Mouse (Mus musculus) MEL (cell line): ENCODE measurements at regions not wholly inside any gene's neighbourhood (a gene's known extent, or its start where the extent isn't known, plus 50 kb on each side); places are given as distances from the start of the nearest gene placed in this dataset.

Source experiments
- DNase-seq: peaks from one replicate; pipeline ENCODE4 v3.0.0; 2011; ENCODE audit warnings: low read depth, low spot score
- H3K27ac ChIP-seq: 2 replicates; pipeline ENCODE4 v1.5.1; 2012; ENCODE audit warnings: low read depth, mild to moderate bottlenecking, control low read depth, low read length, moderate library complexity; ENCODE audit not compliant: control insufficient read depth
- H3K27me3 ChIP-seq, 2 experiments: fragments of 150-350 bp in 1 of 2; sonication (generic) in 1 of 2; 2 replicates each; pipeline ENCODE4 v1.6.1; 2012; ENCODE audit warnings: low read length in 2 of 2, mild to moderate bottlenecking in 2 of 2, improper control_type of control experiment in 1 of 2, moderate library complexity in 1 of 2; ENCODE audit not compliant: insufficient read depth in 2 of 2, control insufficient read depth in 1 of 2
- H3K36me3 ChIP-seq, 2 experiments: 2 replicates each; pipeline ENCODE4 v1.6.1; 2012 to 2014; ENCODE audit warnings: low read length in 2 of 2, improper control_type of control experiment in 1 of 2, inconsistent platforms in 1 of 2, mild to moderate bottlenecking in 1 of 2; ENCODE audit not compliant: insufficient read depth in 2 of 2, control insufficient read depth in 1 of 2
- H3K4me1 ChIP-seq, 2 experiments: fragments of 150-350 bp in 1 of 2; sonication (generic) in 1 of 2; 2 replicates each; pipeline ENCODE4 v1.6.1; 2012; ENCODE audit warnings: low read length in 2 of 2, improper control_type of control experiment in 1 of 2, mild to moderate bottlenecking in 1 of 2; ENCODE audit not compliant: insufficient read depth in 2 of 2, control insufficient read depth in 1 of 2
- H3K4me3 ChIP-seq, 2 experiments: fragments of 150-350 bp in 1 of 2; sonication (generic) in 1 of 2; 2 replicates each; pipeline ENCODE4 v1.5.1; 2012; ENCODE audit warnings: low read depth in 2 of 2, low read length in 2 of 2, mild to moderate bottlenecking in 2 of 2, moderate library complexity in 2 of 2, control low read depth in 1 of 2, improper control_type of control experiment in 1 of 2; ENCODE audit not compliant: control insufficient read depth in 1 of 2, insufficient read depth in 1 of 2
- H3K79me2 ChIP-seq: 2 replicates; pipeline ENCODE4 v1.6.1; 2012; ENCODE audit warnings: mild to moderate bottlenecking, low read length, moderate library complexity; ENCODE audit not compliant: control insufficient read depth, poor library complexity, insufficient read depth
- H3K9ac ChIP-seq: 2 replicates; pipeline ENCODE4 v1.6.1; 2012; ENCODE audit warnings: low read depth, mild to moderate bottlenecking, control low read depth, low read length, moderate library complexity; ENCODE audit not compliant: control insufficient read depth, poor library complexity, severe bottlenecking
- H3K9me3 ChIP-seq: fragments of 150-350 bp; sonication (generic); replicated peaks from 2 replicates; pipeline ENCODE4 v1.6.1; 2012; ENCODE audit warnings: mild to moderate bottlenecking, low read length, improper control_type of control experiment, moderate library complexity; ENCODE audit not compliant: insufficient read depth
- BHLHE40 ChIP-seq: IDR thresholded peaks from 2 replicates; pipeline ENCODE4 v1.6.1; 2012; ENCODE audit warnings: low read depth, mild to moderate bottlenecking, inconsistent platforms, low read length, improper control_type of control experiment, borderline replicate concordance
- CHD1 ChIP-seq: IDR thresholded peaks from 2 replicates; pipeline ENCODE4 v1.6.1; 2012; ENCODE audit warnings: low read depth, mild to moderate bottlenecking, inconsistent platforms, low read length, improper control_type of control experiment
- CTCF ChIP-seq, 3 experiments: IDR thresholded peaks in 2 of 3; conservative IDR thresholded peaks in 1 of 3; 2 replicates each; pipeline ENCODE4 v1.5.1; 2011 to 2012; ENCODE audit warnings: low read length in 3 of 3, low read depth in 2 of 3, mild to moderate bottlenecking in 2 of 3, improper control_type of control experiment in 1 of 3, inconsistent platforms in 1 of 3, mixed read lengths in 1 of 3, moderate library complexity in 1 of 3; ENCODE audit not compliant: control insufficient read depth in 1 of 3, insufficient read depth in 1 of 3, poor library complexity in 1 of 3, severe bottlenecking in 1 of 3
- E2F4 ChIP-seq: IDR thresholded peaks from 2 replicates; pipeline ENCODE4 v1.6.1; 2011; ENCODE audit warnings: low read depth, low read length, improper control_type of control experiment, borderline replicate concordance
- ELF1 ChIP-seq: IDR thresholded peaks from 2 replicates; pipeline ENCODE4 v1.6.1; 2014; ENCODE audit warnings: low read depth, mild to moderate bottlenecking, inconsistent platforms, low read length, improper control_type of control experiment, moderate library complexity
- ETS1 ChIP-seq: IDR thresholded peaks from 2 replicates; pipeline ENCODE4 v1.6.1; 2012; ENCODE audit warnings: low read depth, mild to moderate bottlenecking, inconsistent platforms, low read length, improper control_type of control experiment, moderate library complexity
- GABPA ChIP-seq: IDR thresholded peaks from 2 replicates; pipeline ENCODE4 v1.6.1; 2012; ENCODE audit warnings: low read depth, mild to moderate bottlenecking, inconsistent platforms, low read length, improper control_type of control experiment, moderate library complexity
- GATA1 ChIP-seq: IDR thresholded peaks from 2 replicates; pipeline ENCODE4 v1.6.1; 2011; ENCODE audit warnings: low read depth, low read length, improper control_type of control experiment
- HCFC1 ChIP-seq: IDR thresholded peaks from 2 replicates; pipeline ENCODE4 v1.6.1; 2012; ENCODE audit warnings: low read depth, mild to moderate bottlenecking, inconsistent platforms, low read length, improper control_type of control experiment, moderate library complexity
- KAT2A ChIP-seq: conservative IDR thresholded peaks from 2 replicates; pipeline ENCODE4 v1.6.1; 2012; ENCODE audit warnings: low read depth, low read length, improper control_type of control experiment, inconsistent platforms
- MAFK ChIP-seq: IDR thresholded peaks from 2 replicates; pipeline ENCODE4 v1.6.1; 2011; ENCODE audit warnings: low read depth, mild to moderate bottlenecking, low read length, improper control_type of control experiment, borderline replicate concordance
- MAX ChIP-seq: IDR thresholded peaks from 2 replicates; pipeline ENCODE4 v1.6.1; 2011; ENCODE audit warnings: low read length, improper control_type of control experiment
- MAZ ChIP-seq: IDR thresholded peaks from 2 replicates; pipeline ENCODE4 v1.6.1; 2012; ENCODE audit warnings: low read depth, mild to moderate bottlenecking, inconsistent platforms, low read length, improper control_type of control experiment
- MEF2A ChIP-seq: IDR thresholded peaks from 2 replicates; pipeline ENCODE4 v1.6.1; 2014; ENCODE audit warnings: low read depth, mild to moderate bottlenecking, inconsistent platforms, low read length, improper control_type of control experiment; ENCODE audit not compliant: poor library complexity, insufficient replicate concordance, severe bottlenecking; ENCODE audit errors: extremely low read depth
- MXI1 ChIP-seq: IDR thresholded peaks from 2 replicates; pipeline ENCODE4 v1.6.1; 2011; ENCODE audit warnings: mild to moderate bottlenecking, low read depth, low read length, improper control_type of control experiment
- MYB ChIP-seq: IDR thresholded peaks from 2 replicates; pipeline ENCODE4 v1.6.1; 2011; ENCODE audit warnings: mild to moderate bottlenecking, low read depth, low read length, improper control_type of control experiment
- MYC ChIP-seq: IDR thresholded peaks from 2 replicates; pipeline ENCODE4 v1.6.1; 2011; ENCODE audit warnings: low read depth, mild to moderate bottlenecking, low read length, improper control_type of control experiment, moderate library complexity
- NRF1 ChIP-seq: IDR thresholded peaks from 2 replicates; pipeline ENCODE4 v1.6.1; 2014; ENCODE audit warnings: low read depth, mild to moderate bottlenecking, inconsistent platforms, low read length, improper control_type of control experiment, moderate library complexity; ENCODE audit not compliant: poor library complexity, insufficient read depth, severe bottlenecking
- POLR2A ChIP-seq, 2 experiments: IDR thresholded peaks; 2 replicates each; pipeline ENCODE4 v1.6.1; 2011 to 2012; ENCODE audit warnings: low read length in 2 of 2, mild to moderate bottlenecking in 2 of 2, control low read depth in 1 of 2, improper control_type of control experiment in 1 of 2, low read depth in 1 of 2, moderate library complexity in 1 of 2; ENCODE audit not compliant: control insufficient read depth in 1 of 2, insufficient read depth in 1 of 2, poor library complexity in 1 of 2
- POLR2AphosphoS2 ChIP-seq: IDR thresholded peaks from 2 replicates; pipeline ENCODE4 v1.6.1; 2011; ENCODE audit warnings: low read length, improper control_type of control experiment
- RAD21 ChIP-seq: IDR thresholded peaks from 2 replicates; pipeline ENCODE4 v1.6.1; 2011; ENCODE audit warnings: mild to moderate bottlenecking, low read depth, low read length, improper control_type of control experiment
- RCOR1 ChIP-seq: IDR thresholded peaks from 2 replicates; pipeline ENCODE4 v1.6.1; 2012; ENCODE audit warnings: low read depth, mild to moderate bottlenecking, inconsistent platforms, low read length, improper control_type of control experiment
- SIN3A ChIP-seq: IDR thresholded peaks from 2 replicates; pipeline ENCODE4 v1.6.1; 2012; ENCODE audit warnings: low read length, improper control_type of control experiment, inconsistent platforms
- SMC3 ChIP-seq: IDR thresholded peaks from 2 replicates; pipeline ENCODE4 v1.6.1; 2011; ENCODE audit warnings: low read depth, low read length, improper control_type of control experiment
- TCF12 ChIP-seq: IDR thresholded peaks from 2 replicates; pipeline ENCODE4 v1.6.1; 2014; ENCODE audit warnings: low read depth, mild to moderate bottlenecking, inconsistent platforms, low read length, improper control_type of control experiment, moderate library complexity
- UBTF ChIP-seq: IDR thresholded peaks from 2 replicates; pipeline ENCODE4 v1.6.1; 2012; ENCODE audit warnings: low read depth, mild to moderate bottlenecking, inconsistent platforms, low read length, improper control_type of control experiment, moderate library complexity, borderline replicate concordance; ENCODE audit not compliant: insufficient read depth
- USF1 ChIP-seq: IDR thresholded peaks from 2 replicates; pipeline ENCODE4 v1.6.1; 2014; ENCODE audit warnings: low read depth, mild to moderate bottlenecking, inconsistent platforms, low read length, improper control_type of control experiment, moderate library complexity
- USF2 ChIP-seq, 2 experiments: IDR thresholded peaks; 2 replicates each; pipeline ENCODE4 v1.6.1; 2011 to 2012; ENCODE audit warnings: improper control_type of control experiment in 2 of 2, low read length in 2 of 2, borderline replicate concordance in 1 of 2, inconsistent platforms in 1 of 2, low read depth in 1 of 2, mild to moderate bottlenecking in 1 of 2; ENCODE audit not compliant: insufficient read depth in 1 of 2
- ZC3H11A ChIP-seq: IDR thresholded peaks from 2 replicates; pipeline ENCODE4 v1.6.1; 2012; ENCODE audit warnings: low read depth, mild to moderate bottlenecking, inconsistent platforms, low read length, improper control_type of control experiment
- ZKSCAN1 ChIP-seq: IDR thresholded peaks from 2 replicates; pipeline ENCODE4 v1.6.1; 2012; ENCODE audit warnings: low read depth, mild to moderate bottlenecking, inconsistent platforms, low read length, improper control_type of control experiment, moderate library complexity
- ZMIZ1 ChIP-seq: IDR thresholded peaks from 2 replicates; pipeline ENCODE4 v1.6.1; 2012; ENCODE audit warnings: low read depth, mild to moderate bottlenecking, inconsistent platforms, low read length, improper control_type of control experiment, moderate library complexity

GRCm38 (mm10) chrX:13229891-13230614 is 50.7 kb upstream of the Ddx3x start (continued):
- TF ChIP-seq NRF1 (no peak), GATA1 (no peak), CTCF (IDR thresholded peaks at IDR 0.05 in 2 of 3, conservative IDR thresholded peaks at IDR 0.05 in 1 of 3; ENCODE audit: control insufficient read depth in 1 of 3, insufficient read depth in 1 of 3, low read depth in 2 of 3, low read length in 3 of 3, poor library complexity in 1 of 3, severe bottlenecking in 1 of 3) (peak; percentile 52 to 71 (median 60)), POLR2AphosphoS2 (no peak)

DNA sequence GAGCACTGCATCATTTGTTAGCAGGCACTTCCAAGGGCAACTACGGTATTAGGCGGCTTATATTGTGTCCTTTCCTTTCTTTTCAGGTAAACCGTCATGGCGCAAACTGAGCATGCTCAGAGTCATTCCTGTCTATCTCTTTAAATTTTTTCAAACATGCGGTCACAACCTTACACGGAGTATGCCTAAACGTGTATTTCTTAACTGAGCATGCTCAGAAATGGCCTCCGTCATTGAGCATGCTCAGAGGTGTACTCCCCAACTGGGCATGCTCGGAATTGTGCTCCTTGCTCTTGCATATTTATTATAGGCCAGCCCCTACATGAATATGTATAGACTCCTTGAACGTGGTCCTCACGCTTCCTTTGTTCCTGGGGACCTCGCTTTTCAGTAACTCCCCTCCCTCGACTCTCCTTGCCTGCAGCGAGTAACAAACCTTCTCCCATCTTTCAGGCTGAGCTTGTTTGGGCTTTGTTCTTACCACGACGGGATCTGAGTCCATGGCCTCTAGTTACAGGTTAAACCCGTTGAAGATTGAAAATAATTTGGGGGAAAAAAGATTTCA is 50.1 kb upstream of the Ddx3x start:
- H3K9ac ChIP-seq = peak overlapping the region; percentile 83
- peak; percentile 98 for DNase-seq
- peak overlapping the region; percentile 66 to 72 for H3K4me3 ChIP-seq
- peaks cover 2% of the 10 kb centered on the region; the same call in 1 of the 2 replicates for H3K79me2 ChIP-seq
- H3K9me3 ChIP-seq = no peaks in the 10 kb centered on the region
- peaks cover 0 to 29% of the 10 kb centered on the region in 2 experiments; a peak in 2 of 4 replicates for H3K36me3 ChIP-seq
- peaks cover 22 to 34% of the 10 kb centered on the region in 2 experiments for H3K4me1 ChIP-seq
- no peaks in the 10 kb centered on the region for H3K27me3 ChIP-seq
- H3K27ac ChIP-seq = peak overlapping the region; percentile 98
- TF ChIP-seq ZC3H11A (no peak), GATA1 (no peak), RAD21 (no peak; the same call in none of the 2 replicates), KAT2A (peak; percentile 71), MAX (peak; percentile 93), ZMIZ1 (peak; percentile 91; the same call in 1 of the 2 replicates), RCOR1 (no peak), POLR2AphosphoS2 (no peak), HCFC1 (peak; percentile 85), BHLHE40 (no peak), TCF12 (peak; percentile 31), MYC (peak; percentile 99), E2F4 (no peak), SMC3 (0 out of 2 replicates have a peak, but pooled peaks have one; percentile 4), MAZ (0 out of 2 replicates have a peak, but pooled peaks have one; percentile 47), CHD1 (0 out of 2 replicates have a peak, but pooled peaks have one; percentile 73), USF1 (no peak), GABPA (no peak), NRF1 (peak; percentile 99), ZKSCAN1 (no peak), MXI1 (peak; percentile 88), ELF1 (0 out of 2 replicates have a peak, but pooled peaks have one; percentile 15), SIN3A (peak; percentile 90), MAFK (no peak), MEF2A (no peak), ETS1 (peak; percentile 52), CTCF (IDR thresholded peaks at IDR 0.05 in 2 of 3, conservative IDR thresholded peaks at IDR 0.05 in 1 of 3; ENCODE audit: control insufficient read depth in 1 of 3, insufficient read depth in 1 of 3, low read depth in 2 of 3, low read length in 3 of 3, poor library complexity in 1 of 3, severe bottlenecking in 1 of 3) (no peak), POLR2A (IDR thresholded peaks at IDR 0.05; ENCODE audit: control insufficient read depth in 1 of 2, insufficient read depth in 1 of 2, low read depth in 1 of 2, low read length in 2 of 2, poor library complexity in 1 of 2) (peak; percentile 49 to 87; a peak in 3 of 4 replicates), MYB (peak; percentile 66), UBTF (no peak), USF2 (IDR thresholded peaks at IDR 0.05; ENCODE audit: borderline replicate concordance in 1 of 2, insufficient read depth in 1 of 2, low read depth in 1 of 2, low read length in 2 of 2) (no peak)
